Mouse (Mus musculus) kidney, postnatal 36 days (tissue): ENCODE data around the gene Cnot11.
A peak's percentile ranks its signal among the peaks of the same experiment; 100 is the strongest.

Source experiments
- DNase-seq, 2 experiments: peaks; one replicate each; pipeline ENCODE4 v3.0.0; 2021 to 2022; ENCODE audit warnings: mixed read lengths in 2 of 2

The Cnot11 gene

GRCm38 (mm10) chr1:39535515-39536311 is 921 bp downstream of the Cnot11 start:
- peak; percentile 99 for DNase-seq

- peak; percentile 6 to 24 for DNase-seq
These were observed 1.9 kb downstream of the Cnot11 start for GRCm38 (mm10) chr1:39536701-39537100.

GRCm38 (mm10) chr1:39537631-39538380 is 3.0 kb downstream of the Cnot11 start:
- DNase-seq, result peak; percentile 12 to 23

- no peak for DNase-seq
These were observed 5.8 kb downstream of the Cnot11 start for GRCm38 (mm10) chr1:39540592-39540991.

- peak in 1 of 2 experiments; percentile 40 for DNase-seq
These were observed 10.8 kb downstream of the Cnot11 start for GRCm38 (mm10) chr1:39545589-39545988.

- DNase-seq, result no peak
These were observed 11.5 kb downstream of the Cnot11 start for GRCm38 (mm10) chr1:39546160-39546866.

GRCm38 (mm10) chr1:39547238-39547637 is 12.4 kb downstream of the Cnot11 start:
- no peak for DNase-seq

- DNase-seq, result peak in 1 of 2 experiments; percentile 54
These were observed 15.0 kb downstream of the Cnot11 start for GRCm38 (mm10) chr1:39549831-39550230.

- no peak for DNase-seq
These were observed 21.0 kb downstream of the Cnot11 start for GRCm38 (mm10) chr1:39555556-39556415.

GRCm38 (mm10) chr1:39559009-39559408 is 24.2 kb downstream of the Cnot11 start:
- no peak for DNase-seq

GRCm38 (mm10) chr1:39561920-39562319 is 27.1 kb downstream of the Cnot11 start:
- no peak for DNase-seq

GRCm38 (mm10) chr1:39563161-39563560 is 28.4 kb downstream of the Cnot11 start:
- DNase-seq, result no peak

GRCm38 (mm10) chr1:39564603-39565002 is 29.8 kb downstream of the Cnot11 start:
- DNase-seq, result no peak

- no peak for DNase-seq
These were observed 33.3 kb downstream of the Cnot11 start for GRCm38 (mm10) chr1:39568079-39568478.

- DNase-seq, result no peak
These were observed 36.9 kb downstream of the Cnot11 start for GRCm38 (mm10) chr1:39571653-39572052.

- peak in 1 of 2 experiments; percentile 25 for DNase-seq
These were observed 39.1 kb downstream of the Cnot11 start for GRCm38 (mm10) chr1:39573890-39574289.

- no peak for DNase-seq
These were observed 41.1 kb downstream of the Cnot11 start for GRCm38 (mm10) chr1:39575778-39576375.

GRCm38 (mm10) chr1:39576431-39577243 is 41.8 kb downstream of the Cnot11 start:
- peak; percentile 30 to 69 for DNase-seq

- peak; percentile 93 to 97 for DNase-seq
These were observed 42.5 kb downstream of the Cnot11 start, which contains the start of gene Rnf149 for GRCm38 (mm10) chr1:39577253-39577705. Gene Rnf149 (minus strand): TSS chr1:39577405.

- no peak for DNase-seq
These were observed 43.7 kb downstream of the Cnot11 start for GRCm38 (mm10) chr1:39578446-39578845.

GRCm38 (mm10) chr1:39579139-39579538 is 44.3 kb downstream of the Cnot11 start:
- DNase-seq, result no peak
